Mouse (Mus musculus) testis, postnatal 14 days (tissue): ENCODE results near the gene Ikzf2.

Source experiments
- DNase-seq: peaks from one replicate; pipeline ENCODE4 v3.0.0; 2021; ENCODE audit warnings: low spot score

Ikzf2 gene

DNA sequence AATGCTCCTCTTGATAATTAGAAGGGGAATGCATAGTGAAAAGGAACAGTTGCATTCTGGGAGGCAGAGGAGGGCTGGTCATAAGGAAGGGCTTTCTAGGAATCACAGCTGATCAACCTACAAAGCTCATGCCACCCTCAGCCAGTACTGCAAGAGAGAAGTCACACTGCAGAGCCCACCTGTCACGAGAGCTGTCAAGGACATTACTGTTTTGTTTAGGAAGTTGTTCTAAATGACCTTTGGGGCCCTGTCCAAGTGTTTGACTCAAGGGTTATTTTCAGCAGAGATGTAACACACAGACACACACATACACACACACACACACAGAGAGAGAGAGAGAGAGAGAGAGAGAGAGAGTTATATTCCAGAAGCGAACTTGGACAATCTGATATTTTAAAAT lies 27.3 kb downstream of the Ikzf2 start:
- DNase-seq: no peak

DNA sequence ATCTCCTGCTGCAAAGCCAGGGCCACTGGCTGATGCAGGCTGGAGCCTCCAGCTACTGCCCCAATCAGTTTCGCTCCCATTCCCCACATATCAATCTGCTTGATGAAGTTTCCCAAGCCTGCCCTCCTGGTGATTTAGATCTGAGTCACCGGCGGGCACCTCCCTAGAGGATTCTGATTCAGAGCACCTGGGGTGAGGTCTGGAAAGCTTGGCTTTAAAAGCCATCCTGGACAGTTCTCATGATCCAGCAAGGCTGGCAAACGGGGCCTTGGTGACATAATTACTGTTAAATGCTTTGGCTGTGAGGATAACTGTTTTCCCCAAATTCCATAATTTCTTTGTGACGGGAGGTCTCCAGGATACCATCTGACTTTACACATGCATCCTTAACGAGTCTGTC lies 29.0 kb downstream of the Ikzf2 start:
- DNase-seq: no peak

DNA sequence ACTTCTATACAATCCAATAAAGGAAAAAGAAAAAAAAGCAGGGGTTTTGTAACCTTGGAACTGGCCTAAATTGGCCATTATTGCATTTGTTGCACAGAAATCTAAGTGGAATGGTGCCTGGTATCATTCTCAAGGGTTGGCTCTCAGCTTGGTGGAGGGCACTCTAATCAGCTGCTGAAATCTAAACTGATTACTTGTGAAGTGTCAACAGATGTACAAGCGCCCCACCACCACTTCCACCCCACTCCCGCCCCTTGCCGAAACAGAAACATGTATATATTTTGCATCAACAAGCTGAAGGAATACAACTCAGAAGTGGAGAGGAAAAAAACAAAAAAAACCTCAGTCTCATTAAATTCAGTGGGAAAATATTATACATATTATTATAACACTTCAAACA lies 29.6 kb downstream of the Ikzf2 start:
- DNase-seq: no peak

GRCm38 (mm10) chr1:69656929-69657328 lies 30.1 kb downstream of the Ikzf2 start:
- no peak for DNase-seq

GRCm38 (mm10) chr1:69656047-69656782 lies 30.8 kb downstream of the Ikzf2 start:
- no peak for DNase-seq

DNA sequence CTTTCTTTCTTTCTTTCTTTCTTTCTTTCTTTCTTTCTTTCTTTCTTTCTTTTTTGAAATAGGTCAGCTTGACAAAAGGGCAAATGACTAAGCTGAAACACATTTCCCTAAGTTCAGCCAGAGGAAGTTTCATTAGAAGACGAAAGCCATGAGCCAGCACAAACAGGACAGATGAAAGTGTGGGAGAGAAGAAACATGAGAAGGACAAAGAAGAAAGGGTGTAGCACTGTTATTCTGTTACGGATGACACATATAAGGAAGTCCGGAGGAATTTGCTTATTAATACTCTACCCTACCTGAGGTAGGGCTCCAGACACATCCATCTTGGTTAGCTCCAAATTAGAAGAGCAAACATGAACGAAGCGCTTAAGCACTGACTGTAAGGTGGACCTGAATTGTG lies 31.7 kb downstream of the Ikzf2 start:
- no peak for DNase-seq

DNA sequence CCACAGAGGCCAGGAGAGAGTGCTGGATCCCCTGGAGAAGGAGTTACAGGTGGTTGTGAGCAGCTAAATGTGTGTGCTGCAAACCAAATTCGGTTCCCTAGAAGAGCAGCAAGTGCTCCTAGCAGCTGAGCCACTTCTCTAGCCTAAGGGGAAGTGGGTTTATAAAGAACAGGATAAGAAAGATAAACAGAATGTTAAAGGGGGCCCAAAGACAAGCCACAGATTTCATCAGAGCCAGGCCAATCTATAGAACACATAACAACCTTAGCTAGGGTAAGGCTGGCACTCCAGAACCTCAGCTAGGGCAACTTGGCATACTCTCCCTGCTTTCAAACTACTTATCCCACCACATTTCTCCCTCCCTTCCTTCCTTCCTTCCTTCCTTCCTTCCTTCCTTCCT lies 32.1 kb downstream of the Ikzf2 start:
- no peak for DNase-seq

GRCm38 (mm10) chr1:69653419-69653818 lies 33.6 kb downstream of the Ikzf2 start:
- DNase-seq: no peak

GRCm38 (mm10) chr1:69643138-69643537 lies 43.9 kb downstream of the Ikzf2 start:
- no peak for DNase-seq

DNA sequence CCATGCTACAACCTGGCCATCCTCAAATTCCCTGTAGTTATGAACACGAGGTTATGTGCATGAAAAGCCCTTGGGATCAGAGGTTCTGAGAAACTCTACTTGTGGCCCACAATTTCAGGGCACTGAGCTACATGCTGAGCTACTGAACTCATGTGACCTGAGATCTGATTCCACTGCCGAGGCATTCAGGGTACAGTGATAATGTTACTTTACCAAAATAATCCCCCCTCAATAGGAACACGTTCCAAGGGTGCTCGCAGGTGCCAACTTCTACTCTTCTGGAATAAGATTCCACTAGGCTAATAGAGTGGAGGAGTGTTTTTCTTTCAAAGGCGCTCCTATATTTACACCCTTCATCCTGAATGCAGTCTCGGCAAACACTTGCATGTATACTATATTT lies 45.1 kb downstream of the Ikzf2 start:
- DNase-seq: no peak

DNA sequence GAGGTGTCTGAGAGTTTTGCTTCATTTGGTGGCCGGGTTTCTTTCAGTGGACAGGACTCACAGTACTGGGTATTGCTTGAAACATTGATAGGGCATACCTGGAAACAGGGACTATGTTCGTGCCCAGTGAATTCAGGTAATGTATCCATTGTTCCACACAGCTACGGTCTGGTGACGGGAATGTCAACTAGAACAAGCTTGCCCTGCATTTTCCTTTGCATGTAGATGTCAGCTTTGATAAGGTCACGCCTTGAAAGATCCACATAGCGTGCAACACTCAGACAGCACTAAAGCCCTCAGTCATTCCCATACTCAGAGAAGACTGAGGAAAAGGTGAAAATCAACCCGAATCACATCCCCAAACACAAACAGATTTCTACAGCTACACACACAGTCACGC lies 48.7 kb downstream of the Ikzf2 start:
- no peak for DNase-seq

DNA sequence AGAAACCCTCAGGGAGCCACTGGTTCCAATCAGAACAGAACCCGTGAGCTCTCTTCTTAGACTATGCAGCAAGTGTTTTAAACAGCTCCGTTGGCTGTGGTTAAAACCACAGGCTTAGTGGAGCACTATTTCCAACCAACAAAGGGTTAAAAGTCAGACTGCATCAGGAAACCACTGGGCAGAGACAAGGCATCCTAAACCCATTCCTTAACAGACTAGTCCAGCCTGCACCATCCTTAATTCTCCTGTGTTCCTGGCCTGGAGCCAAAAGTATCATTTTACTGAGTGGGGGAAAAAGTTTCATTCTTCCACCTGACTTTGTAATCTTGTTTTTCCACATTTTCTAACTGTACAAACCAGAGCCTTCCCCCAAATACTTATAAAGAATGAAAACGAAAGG lies 49.1 kb downstream of the Ikzf2 start:
- DNase-seq: no peak

GRCm38 (mm10) chr1:69634259-69634658 lies 52.8 kb downstream of the Ikzf2 start:
- DNase-seq: no peak

GRCm38 (mm10) chr1:69630508-69630907 lies 56.5 kb downstream of the Ikzf2 start:
- DNase-seq: no peak

- DNase-seq: no peak
Measured at GRCm38 (mm10) chr1:69629513-69629912, 57.5 kb downstream of the Ikzf2 start.

GRCm38 (mm10) chr1:69612076-69612475 lies 75.0 kb downstream of the Ikzf2 start:
- no peak for DNase-seq

DNA sequence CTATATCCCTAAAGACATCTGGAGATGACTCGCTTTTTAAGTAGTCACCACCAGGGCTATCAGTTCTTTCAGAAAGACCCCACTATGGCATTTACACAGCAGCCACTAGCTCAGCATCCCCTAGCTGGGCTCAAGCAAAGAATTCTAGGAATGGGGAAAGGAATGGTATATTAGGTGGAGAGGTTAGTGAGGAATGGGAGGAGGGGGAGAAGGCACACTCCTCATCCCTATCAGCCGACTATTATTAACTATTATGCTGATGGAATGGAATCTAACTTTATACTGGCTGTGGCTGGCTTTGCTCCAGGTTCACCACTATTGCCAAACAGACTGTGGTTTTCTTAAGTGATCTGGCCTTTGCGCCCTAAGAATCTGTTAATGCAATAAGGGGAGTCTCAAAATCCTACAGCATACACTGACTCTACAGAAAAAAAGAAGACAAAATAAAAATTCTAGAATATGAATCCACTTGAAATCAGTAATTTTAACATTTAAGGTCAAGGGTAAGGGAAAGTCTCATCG lies 75.8 kb downstream of the Ikzf2 start:
- DNase-seq: no peak

DNA sequence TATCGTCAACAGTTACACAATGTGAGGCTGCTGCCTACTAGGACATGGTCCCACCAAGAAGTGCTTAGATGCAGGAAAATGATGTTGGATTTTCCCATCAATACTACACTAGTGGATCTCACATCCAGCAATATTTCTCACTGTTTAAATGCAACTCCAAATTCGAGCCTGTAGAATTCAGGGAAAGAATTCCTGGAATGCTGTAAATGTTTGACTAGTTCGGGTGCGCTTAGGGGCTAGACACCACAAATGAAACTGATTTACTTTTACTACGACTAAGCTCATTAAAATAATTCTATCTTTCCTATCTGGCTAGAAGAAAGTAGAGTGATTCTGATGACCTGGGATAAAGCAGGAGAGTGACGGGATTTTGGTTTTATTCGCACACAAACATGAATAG lies 76.3 kb downstream of the Ikzf2 start:
- no peak for DNase-seq

DNA sequence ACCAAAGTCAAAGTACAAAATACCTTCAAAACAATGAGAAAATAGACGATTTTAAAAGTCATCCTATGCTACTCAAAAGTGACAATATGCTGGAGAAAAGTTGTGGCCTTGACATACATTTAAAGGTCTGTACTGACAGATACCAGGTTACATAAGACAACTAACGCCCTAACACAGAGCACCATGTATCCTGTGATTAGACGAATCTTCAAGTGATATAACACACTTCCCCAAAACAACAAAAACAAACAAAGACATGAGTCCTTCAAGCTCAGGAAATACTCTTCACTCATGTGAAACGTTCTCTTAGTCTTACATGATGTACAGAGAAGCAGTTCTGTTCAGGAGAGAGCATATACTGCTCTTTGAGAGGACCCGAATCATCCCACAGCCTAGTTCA lies 78.2 kb downstream of the Ikzf2 start:
- DNase-seq: no peak

DNA sequence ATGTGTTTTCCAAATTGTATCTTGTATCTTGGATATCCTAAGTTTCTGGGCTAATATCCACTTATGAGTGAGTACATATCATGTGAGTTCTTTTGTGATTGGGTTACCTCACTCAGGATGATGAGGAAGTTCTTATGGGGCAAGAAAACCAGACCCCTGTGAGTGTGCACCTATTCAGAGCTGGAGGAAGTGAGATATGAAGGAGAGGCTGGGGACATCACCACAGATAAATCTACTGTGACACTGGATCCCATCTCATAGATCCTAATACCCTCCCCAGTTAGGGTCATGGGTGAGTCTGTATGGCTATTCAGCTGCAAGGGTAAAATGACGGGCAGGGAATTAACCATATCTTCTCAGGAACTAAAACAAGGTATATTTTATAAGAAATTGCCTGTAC lies 80.2 kb downstream of the Ikzf2 start:
- no peak for DNase-seq

DNA sequence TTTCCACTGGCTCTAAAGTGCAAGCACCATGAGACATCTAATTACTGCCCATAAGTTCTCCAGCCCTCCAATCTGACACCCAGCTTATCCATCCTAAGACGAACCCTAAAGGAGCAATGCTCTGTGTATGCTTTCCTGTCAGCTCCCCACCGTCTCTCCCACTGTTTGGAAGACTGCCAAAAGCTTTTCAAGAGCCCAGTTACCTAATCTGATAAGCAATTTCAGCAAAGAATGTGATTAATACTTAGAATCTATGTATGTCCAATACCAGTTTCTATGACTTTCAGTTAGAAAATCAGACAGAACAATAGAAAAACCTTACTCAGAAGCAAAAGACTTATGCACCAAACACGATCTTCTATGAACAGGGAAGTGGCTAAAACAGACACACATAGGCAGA lies 82.8 kb downstream of the Ikzf2 start:
- no peak for DNase-seq

DNA sequence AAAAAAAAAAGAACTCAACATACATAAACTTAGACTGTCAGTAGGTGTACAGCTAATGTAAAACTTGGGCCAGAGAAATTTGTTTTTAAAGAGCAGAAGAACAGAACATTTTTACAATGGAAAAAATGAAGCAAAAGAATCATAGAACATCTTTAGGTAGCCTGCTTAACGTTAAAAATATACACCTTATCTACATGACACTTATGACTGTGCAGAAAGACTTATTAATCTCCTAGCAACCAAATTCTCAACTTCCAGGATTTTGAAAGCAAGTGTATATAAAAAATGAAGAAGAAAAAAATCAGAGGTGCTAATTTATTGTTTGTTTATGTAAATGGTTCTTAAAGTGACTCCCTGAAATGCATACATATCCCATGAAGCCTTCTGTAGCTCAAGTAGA lies 86.1 kb downstream of the Ikzf2 start:
- no peak for DNase-seq

- DNase-seq: no peak
Measured at GRCm38 (mm10) chr1:69599074-69599772, 87.8 kb downstream of the Ikzf2 start.

DNA sequence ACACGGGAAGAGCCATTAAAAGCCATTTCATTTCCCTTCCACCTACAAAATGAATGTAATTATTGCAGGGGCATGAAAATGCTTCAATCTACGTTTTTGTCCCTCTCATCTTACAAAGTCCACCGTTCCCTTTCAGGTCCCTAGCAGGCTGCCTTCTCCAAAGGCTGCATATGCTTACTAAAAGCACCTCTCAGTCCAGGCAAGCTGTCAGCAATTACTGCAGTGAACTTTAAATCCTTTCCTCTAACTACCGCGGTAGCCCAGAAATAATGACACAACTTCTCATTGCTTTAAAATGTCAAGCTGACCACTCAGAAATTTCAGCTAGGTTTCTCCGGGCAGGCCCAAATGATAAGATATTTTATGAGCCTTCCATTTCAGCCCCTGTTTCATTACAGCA lies 95.2 kb downstream of the Ikzf2 start:
- no peak for DNase-seq
